Mouse (Mus musculus) erythroblast, adult 5-6 weeks (primary cell): ENCODE results near the gene Mpi. TPM values are rescaled to one million over a fixed set of nuclear protein-coding genes. Genes with fewer than 3 reads are reported as not detected.

Experiments used
- ATAC-seq: replicated peaks from 2 replicates; pipeline ENCODE4 v1.8.0; 2016; ENCODE audit warnings: moderate number of reproducible peaks, mild to moderate bottlenecking, moderate TSS enrichment, inconsistent platforms; ENCODE audit not compliant: poor library complexity, low FRiP score, severe bottlenecking
- total RNA-seq, 2 experiments: library from RNA; stranded (forward) in 1 of 2; stranded (reverse) in 1 of 2; fragments of 150-400 nt in 1 of 2; fragments of 200-764, 138-1000 nt in 1 of 2; gene quantifications; 2 replicates each; pipeline versions ENCODE4 v1.2.3 to v1.2.4; 2015 to 2017; ENCODE audit warnings: low replicate concordance in 2 of 2

Gene Mpi
- total RNA-seq (2015; ENCODE audit: low replicate concordance): 2.7 and 12.9 TPM in 2 replicates
- 2.8 and 5.9 TPM in 2 replicates for total RNA-seq (2017; ENCODE audit: low replicate concordance)

GRCm38 (mm10) chr9:57552139-57552887, at the start of gene Mpi:
Mpi (minus strand) TSS chr9:57552763.
- peak; percentile 44; the same call in 1 of the 2 replicates for ATAC-seq

DNA sequence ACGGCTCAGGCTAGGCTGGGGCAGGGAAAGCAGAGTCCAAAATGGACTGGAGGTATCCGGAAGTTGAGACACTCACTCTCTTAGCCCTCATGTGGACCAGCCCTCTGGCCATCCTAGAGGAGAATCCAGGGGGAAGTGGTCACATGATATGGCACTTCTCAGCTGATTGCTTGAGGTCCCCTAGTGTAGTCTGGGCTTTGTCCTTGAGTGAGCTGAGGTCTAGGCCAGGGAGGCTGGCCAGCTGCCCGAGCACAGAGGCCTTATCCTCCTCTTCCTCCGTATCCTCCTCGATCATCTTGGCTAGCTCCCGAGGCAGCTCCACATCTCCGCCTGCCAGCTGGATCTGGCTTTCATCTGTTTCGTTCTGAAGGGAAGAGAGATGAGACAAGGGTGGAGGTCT, 49.5 kb upstream of the Mpi start:
- no peak for ATAC-seq

DNA sequence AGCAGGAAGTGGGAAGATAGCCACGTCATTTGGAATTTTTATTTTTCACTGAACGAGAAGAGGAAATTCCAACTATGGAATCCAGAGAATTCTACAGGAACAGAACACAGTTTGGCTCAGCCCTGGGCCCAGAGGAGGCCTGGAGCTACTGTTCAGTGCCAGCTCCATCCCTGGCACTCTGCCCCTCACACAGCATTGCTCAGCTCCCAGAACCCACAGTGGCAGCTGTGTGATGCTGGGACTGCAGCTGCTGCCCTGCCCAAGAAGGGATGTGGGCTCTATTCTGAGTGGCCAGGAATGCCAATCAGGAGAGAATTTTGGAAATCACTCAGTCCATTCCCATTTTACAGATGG, 48.8 kb upstream of the Mpi start:
- no peak for ATAC-seq

GRCm38 (mm10) chr9:57600620-57601352, 48.2 kb upstream of the Mpi start:
- ATAC-seq: no peak

DNA sequence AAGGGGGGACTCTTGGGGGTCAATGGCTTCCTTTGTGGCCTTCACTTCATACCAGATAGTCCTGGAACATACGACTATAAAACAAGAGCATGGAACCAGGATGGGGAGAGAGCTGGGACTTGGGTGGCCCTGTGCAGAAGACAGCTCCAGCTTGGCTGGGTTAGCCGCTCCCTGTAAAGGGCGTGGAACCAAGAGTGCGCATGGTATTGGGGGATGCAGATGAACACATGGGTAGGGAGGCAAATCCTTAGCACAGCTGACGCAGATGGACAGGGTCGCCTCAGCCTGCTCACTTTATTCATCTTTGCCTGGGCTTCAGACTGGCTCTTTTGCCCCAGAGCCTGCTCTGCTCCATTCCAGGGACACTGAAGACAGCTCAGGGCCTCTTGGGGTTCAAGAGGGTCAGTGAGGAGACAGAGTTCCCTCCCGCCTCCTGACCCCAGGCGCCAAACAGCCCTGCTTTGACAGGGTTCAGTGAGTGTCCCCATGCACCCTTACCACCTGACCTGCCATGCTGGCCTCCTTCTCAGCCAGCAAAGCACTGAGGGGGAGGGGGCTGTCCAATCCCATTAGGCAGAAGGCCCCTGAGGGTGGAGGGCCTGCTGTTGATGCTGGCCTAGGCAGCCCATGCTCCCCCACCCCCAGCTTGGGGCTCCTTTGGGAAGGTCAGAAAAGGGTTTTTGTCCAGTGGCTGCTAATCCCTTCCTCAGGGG, 46.4 kb upstream of the Mpi start:
- ATAC-seq: no peak

GRCm38 (mm10) chr9:57597929-57598382, 45.4 kb upstream of the Mpi start:
- no peak for ATAC-seq

DNA sequence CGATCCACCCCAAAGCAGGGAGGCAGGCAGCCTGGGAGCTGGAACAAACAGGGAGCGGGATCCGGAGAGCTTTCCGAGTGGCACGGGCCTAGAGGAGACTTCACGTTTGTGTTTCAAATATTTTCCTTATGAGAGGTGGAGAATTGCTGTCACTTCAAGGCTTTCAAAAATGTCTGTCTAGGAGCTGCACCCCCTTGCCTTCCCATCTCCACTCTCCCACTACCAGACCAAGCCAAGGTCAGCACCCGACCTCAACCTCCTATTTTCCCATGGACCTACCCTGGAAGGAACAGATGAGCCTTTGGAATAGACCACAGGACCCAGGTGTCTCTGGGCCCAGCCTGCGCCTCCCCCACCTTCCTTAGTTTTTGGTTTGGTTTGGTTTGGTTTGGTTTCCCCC, 44.7 kb upstream of the Mpi start:
- ATAC-seq: no peak

DNA sequence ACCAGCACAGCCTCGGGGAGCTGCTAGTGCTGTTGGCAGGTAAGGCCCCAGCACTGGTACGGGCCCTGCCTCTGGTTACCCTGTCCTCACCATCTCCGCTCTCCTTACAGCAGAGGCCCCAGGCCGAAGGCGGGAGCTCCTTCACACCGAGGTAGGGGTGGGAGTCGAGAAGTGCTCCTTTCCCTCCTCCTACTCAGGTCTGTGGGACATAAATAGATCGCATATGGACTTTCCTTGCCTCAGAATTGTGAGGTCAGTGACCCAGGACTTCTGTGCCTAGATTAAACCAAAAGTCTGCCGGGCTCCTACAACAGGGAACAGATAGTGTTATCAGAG, 41.6 kb upstream of the Mpi start:
- no peak for ATAC-seq

DNA sequence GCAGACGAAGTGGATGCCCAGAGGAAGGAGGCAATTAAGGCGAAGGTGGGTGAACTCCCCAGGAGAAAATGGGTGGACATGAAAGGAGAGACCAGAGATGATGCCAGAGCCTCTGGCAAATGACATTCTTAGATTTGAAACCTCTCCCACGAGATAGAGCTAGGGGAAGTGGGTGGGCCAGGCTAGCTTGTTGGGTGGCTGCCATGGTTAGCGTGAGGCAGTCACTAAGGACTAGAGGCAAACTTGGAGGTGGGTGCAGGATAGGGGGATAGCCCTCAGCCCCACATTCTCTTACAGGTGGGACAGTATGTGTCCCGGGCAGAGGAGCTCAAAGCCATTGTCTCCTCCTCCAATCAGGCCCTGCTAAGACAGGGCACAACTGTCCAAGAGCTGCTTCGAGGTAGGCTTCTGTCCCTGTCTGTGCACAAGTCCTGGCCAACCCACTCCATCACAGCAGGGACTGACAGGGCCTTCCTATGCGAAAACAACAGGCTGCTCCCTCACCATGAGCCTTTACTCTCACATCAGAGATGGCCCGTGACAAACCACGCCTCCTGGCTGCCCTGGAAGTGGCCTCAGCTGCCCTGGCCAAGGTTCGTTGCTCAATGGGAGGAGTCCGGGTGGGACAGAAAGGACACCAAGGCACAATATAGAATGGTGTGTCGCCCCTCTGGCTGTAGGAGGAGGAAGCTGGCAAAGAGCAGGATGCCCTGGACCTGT, 41.1 kb upstream of the Mpi start:
- ATAC-seq: no peak

DNA sequence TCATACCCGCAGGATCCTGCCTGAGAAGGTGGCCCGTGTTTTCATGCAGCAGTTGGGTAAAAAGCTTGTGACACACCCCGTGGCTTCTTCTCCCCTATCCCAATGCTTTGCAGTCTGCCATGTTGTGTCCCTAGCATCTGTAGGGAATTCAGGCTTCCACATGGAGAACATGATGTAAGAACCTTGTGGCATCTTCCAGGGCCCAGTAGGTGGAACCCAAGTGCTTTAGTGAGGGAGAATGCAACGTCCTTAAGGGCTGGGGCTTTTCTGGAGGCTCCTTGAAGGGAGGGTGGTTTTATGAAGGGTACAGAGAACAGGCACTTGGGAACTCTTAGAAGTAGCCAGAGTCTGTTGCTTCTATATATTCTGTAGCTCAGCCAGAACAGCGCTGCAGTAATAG, 38.2 kb upstream of the Mpi start:
- ATAC-seq: no peak

- ATAC-seq: peak; percentile 90
Observed at GRCm38 (mm10) chr9:57589224-57590126, 36.9 kb upstream of the Mpi start, which contains the start of gene Ulk3. Ulk3 (plus strand) TSS chr9:57589452.

- no peak for ATAC-seq
Observed at GRCm38 (mm10) chr9:57584991-57585390, 32.4 kb upstream of the Mpi start.

DNA sequence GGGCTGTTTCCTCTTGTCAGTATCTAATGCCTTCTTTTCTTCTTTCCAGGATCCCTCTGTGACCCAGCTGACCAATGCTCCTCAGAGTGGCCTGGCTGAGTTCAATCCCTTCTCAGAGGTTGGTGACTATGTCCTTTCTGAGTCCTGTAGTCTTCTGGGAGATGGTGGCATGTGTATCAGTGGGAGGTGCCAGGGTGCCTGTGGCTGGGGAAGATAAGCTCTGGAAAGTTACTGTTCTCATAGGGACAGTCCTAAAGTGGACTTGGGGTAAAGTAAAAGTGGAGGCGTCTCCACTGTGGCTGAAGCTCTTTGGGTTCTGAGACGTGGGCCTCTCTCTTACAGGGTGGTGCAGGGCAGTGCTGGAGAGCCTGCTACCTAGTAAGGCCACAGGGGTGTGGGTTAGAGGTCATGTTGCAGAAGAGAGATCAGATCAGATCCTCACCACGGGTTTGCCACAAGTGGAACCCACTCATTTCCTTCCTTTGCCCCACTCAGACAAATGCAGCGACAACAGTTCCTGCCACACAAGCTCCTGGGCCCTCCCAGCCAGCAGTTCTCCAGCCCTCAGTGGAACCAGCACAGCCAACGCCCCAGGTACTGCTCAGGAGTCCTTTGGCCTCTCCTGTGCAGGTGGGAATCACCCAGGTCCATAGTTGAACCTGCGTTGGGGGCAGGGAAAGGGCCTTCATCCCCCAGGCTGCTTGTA, 24.7 kb upstream of the Mpi start:
- ATAC-seq: peak; percentile 95

DNA sequence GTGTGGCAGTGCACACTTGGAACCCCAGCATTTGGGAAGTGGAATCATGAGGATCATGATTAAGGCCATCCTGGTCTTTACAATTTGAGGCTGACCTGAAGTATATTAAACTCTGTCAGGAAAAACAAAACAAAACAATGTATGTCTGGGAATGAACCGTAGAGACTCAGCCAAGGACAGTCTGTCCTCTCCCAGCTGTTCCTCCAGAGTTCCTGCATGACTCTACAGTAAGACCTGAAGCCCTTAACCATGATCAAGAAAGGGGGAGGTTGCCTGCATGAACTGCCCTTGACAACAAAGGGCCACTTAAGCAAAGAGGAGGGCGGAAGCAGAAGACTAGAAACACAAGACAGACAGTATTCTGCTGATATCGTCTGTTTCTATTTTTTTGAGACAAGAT, 23.0 kb upstream of the Mpi start:
- no peak for ATAC-seq

GRCm38 (mm10) chr9:57574397-57574796, 21.8 kb upstream of the Mpi start:
- no peak for ATAC-seq

- ATAC-seq: no peak
Observed at GRCm38 (mm10) chr9:57568500-57568899, 15.9 kb upstream of the Mpi start.

DNA sequence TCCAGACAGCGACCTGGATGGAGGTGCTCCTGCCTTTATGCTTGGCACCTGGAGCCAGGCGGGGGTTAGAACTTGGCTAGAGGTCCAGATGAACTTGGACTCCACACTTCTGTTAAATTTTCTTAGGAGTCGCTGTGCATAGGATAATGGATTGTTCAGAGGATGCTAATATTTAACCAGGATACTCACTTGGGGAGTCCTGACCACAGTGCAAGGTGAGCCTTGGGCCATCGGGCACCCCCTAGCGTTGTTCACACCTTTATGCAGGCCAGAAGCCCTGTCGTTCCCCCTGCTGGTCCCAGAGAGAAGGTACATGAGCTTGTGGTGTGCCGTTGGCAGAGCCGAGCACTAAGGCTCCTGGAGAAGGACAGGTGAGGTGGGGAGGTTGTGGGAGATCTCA, 14.3 kb upstream of the Mpi start:
- no peak for ATAC-seq

GRCm38 (mm10) chr9:57565741-57566221, 13.2 kb upstream of the Mpi start:
- ATAC-seq: no peak
